Mouse (Mus musculus) forebrain, postnatal 0 days (tissue): ENCODE results near the gene Slc2a9. TPM values are rescaled to one million over a fixed set of nuclear protein-coding genes. Genes with fewer than 3 reads are reported as not detected.

Experiments used
- ATAC-seq: fragments of 200-750 bp; cut with Nextera tagmentation; 2 replicates; pipeline ENCODE4 v1.8.0; 2017; ENCODE audit warnings: mild to moderate bottlenecking, moderate library complexity
- DNase-seq: peaks from one replicate; pipeline ENCODE4 v3.0.0-alpha.2; 2015
- H3K27ac ChIP-seq: fragments of 300-500 bp; sonication (generic); 2 replicates; pipeline ENCODE4 v1.5.1; 2014; ENCODE audit warnings: low read depth, mild to moderate bottlenecking, antibody characterized with exemption, low read length, moderate library complexity, mixed read lengths
- H3K27me3 ChIP-seq: fragments of 300-500 bp; sonication (generic); 2 replicates; pipeline ENCODE4 v1.6.1; 2014; ENCODE audit warnings: mild to moderate bottlenecking, low read length, mixed read lengths; ENCODE audit not compliant: insufficient read depth
- H3K36me3 ChIP-seq: fragments of 300-500 bp; sonication (generic); 2 replicates; pipeline ENCODE4 v1.6.1; 2014; ENCODE audit warnings: mild to moderate bottlenecking, moderate library complexity; ENCODE audit not compliant: insufficient read depth
- H3K4me1 ChIP-seq: fragments of 300-500 bp; sonication (generic); 2 replicates; pipeline ENCODE4 v1.6.1; 2014; ENCODE audit warnings: antibody characterized with exemption; ENCODE audit not compliant: insufficient read depth
- H3K4me2 ChIP-seq: fragments of 300-500 bp; sonication (generic); 2 replicates; pipeline ENCODE4 v1.6.1; 2014; ENCODE audit warnings: low read depth, mild to moderate bottlenecking, moderate library complexity
- H3K4me3 ChIP-seq: fragments of 300-500 bp; sonication (generic); 2 replicates; pipeline ENCODE4 v1.5.1; 2014; ENCODE audit warnings: low read depth, low read length, mixed read lengths
- H3K9ac ChIP-seq: fragments of 300-500 bp; sonication (generic); 2 replicates; pipeline ENCODE4 v1.6.1; 2014; ENCODE audit warnings: mild to moderate bottlenecking
- H3K9me3 ChIP-seq: fragments of 300-500 bp; sonication (generic); 2 replicates; pipeline ENCODE4 v1.6.1; 2016; ENCODE audit warnings: low read length
- CTCF ChIP-seq: sonication (generic); IDR thresholded peaks from 2 replicates; pipeline ENCODE4 v1.5.1; 2016; ENCODE audit warnings: antibody characterized with exemption, control low read depth, low read depth
- WGBS: fragments of 180-500 bp; shearing (Covaris S2); extraction: QIAGEN DNeasy Blood & Tissue Kit; methylation state at CpG from one replicate; pipeline ENCODE4 v1.1.7; 2014; 5-methylcytosine and 5-hydroxymethylcytosine counted together
- polyA plus RNA-seq: library from polyadenylated mRNA; unstranded; fragments of >200 nt; fragmentation: Nextera tagmentation; extraction: Ambion mirVana; gene quantifications from 2 replicates; pipeline ENCODE4 v1.2.1, GENCODE M21; 2015
- total RNA-seq: library from RNA; depleted of rRNA; stranded (reverse); fragments of >200 nt; gene quantifications from 2 replicates; pipeline ENCODE4 v1.2.3, GENCODE M21; 2014

Gene Slc2a9
- total and polyA plus RNA-seq, 2 experiments from 2014 or later, result 0.81 to 5.0 TPM

- WGBS, result 75% methylated on average over 6 of the region's 6 CpGs
- no peaks in the 10 kb centered on the region for H3K27me3 ChIP-seq
- ATAC-seq, result no peak
- H3K9ac ChIP-seq, result no peak overlapping the region
- H3K27ac ChIP-seq, result no peak overlapping the region
- H3K4me2 ChIP-seq, result no peak overlapping the region
- no peaks in the 10 kb centered on the region for H3K4me1 ChIP-seq
- H3K4me3 ChIP-seq, result no peak overlapping the region
- no peaks in the 10 kb centered on the region for H3K36me3 ChIP-seq
- no peak for TF ChIP-seq CTCF
- DNase-seq, result no peak
- H3K9me3 ChIP-seq, result no peaks in the 10 kb centered on the region
Observed at GRCm38 (mm10) chr5:38429106-38429505, 73.8 kb downstream of the Slc2a9 start.

DNA sequence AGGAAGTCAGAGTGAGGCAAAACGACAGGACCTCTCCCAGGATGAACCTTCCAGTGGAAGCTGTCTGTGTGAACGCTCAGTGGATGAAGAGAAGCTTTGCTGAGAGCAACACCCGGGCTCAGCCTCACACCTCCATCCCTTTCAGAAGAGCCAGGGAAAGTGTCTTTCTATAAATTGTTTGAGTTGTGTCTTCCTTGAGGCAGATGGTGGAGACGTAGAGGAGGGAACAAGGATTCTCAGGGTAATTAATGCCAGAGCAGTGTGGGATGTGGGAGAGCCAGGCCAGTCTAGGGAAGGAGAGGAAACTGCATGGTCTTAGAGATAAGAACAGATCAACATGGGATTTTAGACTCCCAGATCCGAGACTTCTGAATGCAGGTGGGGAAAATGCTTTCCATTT, 75.2 kb downstream of the Slc2a9 start:
- no peak overlapping the region for H3K9ac ChIP-seq
- no peaks in the 10 kb centered on the region for H3K27me3 ChIP-seq
- H3K27ac ChIP-seq, result no peak overlapping the region
- WGBS, result 77% methylated on average over 5 of the region's 5 CpGs
- no peak overlapping the region for H3K4me2 ChIP-seq
- no peak overlapping the region for H3K4me3 ChIP-seq
- DNase-seq, result no peak
- no peak for ATAC-seq
- no peak for TF ChIP-seq CTCF
- H3K36me3 ChIP-seq, result no peaks in the 10 kb centered on the region
- no peaks in the 10 kb centered on the region for H3K9me3 ChIP-seq
- H3K4me1 ChIP-seq, result no peaks in the 10 kb centered on the region

DNA sequence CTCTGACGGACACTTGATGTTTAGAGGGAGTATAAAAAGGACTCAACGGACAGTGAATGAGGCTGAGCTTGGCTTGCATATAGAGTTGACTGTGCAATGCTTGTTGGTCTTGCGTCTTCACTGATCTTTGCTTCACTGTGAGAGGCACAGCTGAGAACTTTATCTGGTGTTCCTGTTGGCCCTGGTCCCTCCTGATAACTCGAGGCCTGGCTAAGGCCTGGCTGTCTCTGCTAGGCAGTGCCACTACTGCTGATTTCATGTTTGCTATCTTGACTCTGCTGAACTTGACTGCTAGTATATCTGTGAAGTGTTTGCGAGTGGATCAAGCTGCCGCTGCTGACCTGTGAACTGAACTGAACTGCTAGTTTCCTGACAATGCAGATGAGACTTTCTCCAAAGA, 77.4 kb downstream of the Slc2a9 start:
- Histone ChIP-seq H3K9ac (no peak overlapping the region), H3K27ac (no peak overlapping the region), H3K9me3 (no peaks in the 10 kb centered on the region), H3K36me3 (no peaks in the 10 kb centered on the region), H3K27me3 (no peaks in the 10 kb centered on the region), H3K4me3 (no peak overlapping the region), H3K4me1 (no peaks in the 10 kb centered on the region), H3K4me2 (no peak overlapping the region)
- ATAC-seq (no peak), DNase-seq (no peak)
- TF ChIP-seq CTCF, result no peak
- WGBS, result 90% methylated on average over 6 of the region's 6 CpGs

DNA sequence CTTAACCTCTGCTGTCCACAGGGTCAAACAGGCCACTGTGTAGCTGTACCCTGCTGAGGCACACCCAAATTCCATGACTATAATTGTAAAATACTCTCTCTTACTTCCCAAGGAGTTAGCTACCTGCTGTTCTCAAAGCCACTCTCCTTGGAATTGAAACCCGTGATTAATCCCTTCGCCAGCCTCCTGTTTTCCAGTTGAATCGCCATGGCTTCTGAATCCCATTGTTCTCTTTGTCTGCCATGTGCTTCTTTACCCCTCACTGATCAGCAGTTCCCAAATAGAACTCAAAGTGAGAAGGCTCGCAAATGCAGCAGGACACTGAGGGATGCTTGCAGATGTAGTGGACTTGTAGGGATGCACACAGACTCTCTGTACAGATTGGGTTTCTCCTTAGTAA, 80.5 kb downstream of the Slc2a9 start:
- ATAC-seq (no peak), DNase-seq (no peak)
- Histone ChIP-seq H3K36me3 (no peaks in the 10 kb centered on the region), H3K4me2 (no peak overlapping the region), H3K4me1 (no peaks in the 10 kb centered on the region), H3K9me3 (no peaks in the 10 kb centered on the region), H3K4me3 (no peak overlapping the region), H3K27ac (no peak overlapping the region), H3K27me3 (no peaks in the 10 kb centered on the region), H3K9ac (no peak overlapping the region)
- 18% methylated on average over 4 of the region's 4 CpGs for WGBS
- no peak for TF ChIP-seq CTCF

- WGBS, result 65% methylated on average over 6 of the region's 6 CpGs
- no peak for DNase-seq
- no peak overlapping the region for H3K4me2 ChIP-seq
- TF ChIP-seq CTCF, result no peak
- H3K9me3 ChIP-seq, result peaks cover 7% of the 10 kb centered on the region; the same call in 1 of the 2 replicates
- H3K36me3 ChIP-seq, result no peaks in the 10 kb centered on the region
- no peak overlapping the region for H3K27ac ChIP-seq
- no peak overlapping the region for H3K9ac ChIP-seq
- H3K4me1 ChIP-seq, result no peaks in the 10 kb centered on the region
- H3K4me3 ChIP-seq, result no peak overlapping the region
- no peaks in the 10 kb centered on the region for H3K27me3 ChIP-seq
- peak; percentile 65 for ATAC-seq
Observed at GRCm38 (mm10) chr5:38418799-38419198, 84.1 kb downstream of the Slc2a9 start.

GRCm38 (mm10) chr5:38403612-38404011, 99.3 kb downstream of the Slc2a9 start:
- no peak overlapping the region for H3K27ac ChIP-seq
- H3K4me2 ChIP-seq, result no peak overlapping the region
- no peak overlapping the region for H3K4me3 ChIP-seq
- H3K27me3 ChIP-seq, result no peaks in the 10 kb centered on the region; the same call in 1 of the 2 replicates
- no peaks in the 10 kb centered on the region for H3K4me1 ChIP-seq
- peak; percentile 62 for ATAC-seq
- H3K9ac ChIP-seq, result no peak overlapping the region
- DNase-seq, result peak; percentile 43
- no peaks in the 10 kb centered on the region for H3K36me3 ChIP-seq
- no peak for TF ChIP-seq CTCF
- H3K9me3 ChIP-seq, result no peaks in the 10 kb centered on the region
- WGBS, result 16% methylated on average over 3 of the region's 3 CpGs

- ATAC-seq (no peak), DNase-seq (no peak)
- WGBS, result 92% methylated on average over 3 of the region's 3 CpGs
Observed at GRCm38 (mm10) chr5:38402288-38402687, 100.7 kb downstream of the Slc2a9 start.

GRCm38 (mm10) chr5:38388857-38389256, 114.1 kb downstream of the Slc2a9 start:
- Histone ChIP-seq H3K9me3 (no peaks in the 10 kb centered on the region), H3K4me2 (no peak overlapping the region), H3K4me3 (no peak overlapping the region), H3K9ac (no peak overlapping the region), H3K36me3 (no peaks in the 10 kb centered on the region), H3K4me1 (peaks cover 14% of the 10 kb centered on the region), H3K27me3 (no peaks in the 10 kb centered on the region), H3K27ac (no peak overlapping the region)
- TF ChIP-seq CTCF, result no peak
- 8% methylated on average over 2 of the region's 2 CpGs for WGBS
- no peak for DNase-seq
- ATAC-seq, result peak; percentile 18; the same call in 1 of the 2 replicates

More at GRCm38 (mm10) chr5:38402288-38402687, 100.7 kb downstream of the Slc2a9 start:
- no peak for TF ChIP-seq CTCF
- Histone ChIP-seq H3K9me3 (no peaks in the 10 kb centered on the region), H3K4me3 (no peak overlapping the region), H3K9ac (no peak overlapping the region), H3K27me3 (no peaks in the 10 kb centered on the region; the same call in 1 of the 2 replicates), H3K27ac (no peak overlapping the region), H3K36me3 (no peaks in the 10 kb centered on the region), H3K4me2 (no peak overlapping the region), H3K4me1 (no peaks in the 10 kb centered on the region)
